Mouse (Mus musculus) lung, adult 10 weeks (tissue): ENCODE results near the gene Spx. TPM values are rescaled to one million over a fixed set of nuclear protein-coding genes. Genes with fewer than 3 reads are reported as not detected.

Experiments used
- polyA plus RNA-seq: library from polyadenylated mRNA; stranded (reverse); fragments of 350-450 nt; fragmentation: Illumina TruSeq; extraction: RNeasy Lipid Tissue Mini Kit (QIAGEN cat#74804); gene quantifications from one replicate; pipeline ENCODE4 v1.2.3, GENCODE M21; 2014; ENCODE audit warnings: low read depth, low replicate concordance; ENCODE audit not compliant: insufficient read depth

The Spx gene
- 0.65 TPM for polyA plus RNA-seq

DNA sequence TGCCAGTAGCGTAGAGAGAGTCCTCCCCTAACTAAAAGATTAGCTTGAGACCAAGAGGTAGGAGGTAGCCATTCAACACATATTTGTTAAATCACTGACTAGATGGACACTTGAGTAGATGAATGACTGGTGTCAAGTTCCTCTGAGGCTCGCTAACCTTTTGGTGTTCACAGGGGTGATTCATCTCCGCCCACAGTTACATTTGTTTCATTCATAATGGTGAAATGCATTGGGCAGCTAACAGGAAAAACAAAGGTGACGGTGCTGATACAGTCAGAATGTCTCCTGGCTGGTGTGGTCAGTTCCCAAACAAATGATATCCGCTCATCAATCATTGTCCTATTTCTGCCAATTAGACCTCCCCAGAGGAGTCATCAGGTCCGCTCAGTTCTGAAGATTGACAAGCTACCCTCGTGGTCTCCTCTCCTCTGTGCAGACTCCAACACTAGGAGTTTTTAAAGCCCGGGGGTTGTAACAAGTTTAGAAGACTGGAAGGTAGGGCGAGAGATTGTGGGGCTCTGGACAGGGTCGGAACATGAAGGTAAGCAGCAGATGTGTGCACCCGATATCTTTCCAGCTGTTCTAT is at the start of gene Spx:
TSS of gene Spx (plus strand) at position 536 of the 586 bp plus-strand sequence.

DNA sequence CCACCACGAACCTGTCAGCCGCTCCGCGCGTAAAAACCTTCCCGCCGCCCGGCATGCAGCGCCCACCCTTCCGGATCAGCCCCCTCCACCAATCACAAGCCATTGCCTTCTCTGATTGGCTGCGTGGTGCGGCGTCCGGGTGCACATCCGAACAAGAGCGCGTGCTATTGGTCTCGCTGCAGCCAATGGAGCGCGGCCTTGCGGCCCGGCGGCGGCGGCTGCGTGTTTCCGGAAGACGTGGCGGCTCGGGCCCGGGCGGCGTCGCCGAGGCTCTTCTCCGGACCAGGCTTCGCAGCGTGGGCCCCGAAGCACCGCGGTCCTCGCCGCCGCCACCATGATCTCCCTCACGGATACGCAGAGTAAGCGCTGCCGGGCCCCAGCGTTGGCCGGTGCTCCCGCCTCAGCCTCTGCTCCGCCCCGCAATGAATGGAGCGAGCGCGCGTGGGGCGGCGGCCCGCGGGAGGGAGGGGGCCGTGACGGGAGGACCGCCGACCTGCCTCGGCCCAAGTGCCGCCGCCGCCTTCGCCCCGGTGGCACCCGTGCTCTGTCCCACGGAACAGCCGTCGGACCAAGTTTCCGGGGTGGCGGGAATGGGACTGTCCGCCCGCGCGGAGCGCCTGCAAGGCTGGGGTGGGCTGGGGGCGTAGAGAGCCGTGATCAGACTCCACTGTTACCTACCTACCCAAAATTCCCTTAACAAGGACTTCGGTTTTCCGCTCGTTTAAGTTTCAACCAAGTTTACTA is 26.1 kb upstream of the Spx start, which contains the start of the genes Recql and Golt1b:
TSS of gene Recql (minus strand) at position 77 of the 744 bp plus-strand sequence.
TSS of gene Golt1b (plus strand) at position 211 of the 744 bp plus-strand sequence.

Other genes starting within 250 kb of the Spx start
- gene Slco1a6, start 204.9 kb upstream of the Spx start, polyA plus RNA-seq: not detected
- not detected for gene Iapp, start 115.0 kb upstream of the Spx start, polyA plus RNA-seq
- 1.1 TPM for gene Slco1a5, start 90.5 kb upstream of the Spx start, polyA plus RNA-seq
- 5.6 TPM for gene Pyroxd1, start 67.8 kb upstream of the Spx start, polyA plus RNA-seq
- 9.8 TPM for gene Recql, start 26.4 kb upstream of the Spx start, polyA plus RNA-seq
- 20.6 TPM for gene Golt1b, start 26.2 kb upstream of the Spx start, polyA plus RNA-seq
- gene Gys2, start 59.7 kb downstream of the Spx start, polyA plus RNA-seq: 0.49 TPM
- 306 TPM for gene Ldhb, start 94.5 kb downstream of the Spx start, polyA plus RNA-seq
- 7.5 TPM for gene Kcnj8, start 158.2 kb downstream of the Spx start, polyA plus RNA-seq